In the genomic region with DNA sequence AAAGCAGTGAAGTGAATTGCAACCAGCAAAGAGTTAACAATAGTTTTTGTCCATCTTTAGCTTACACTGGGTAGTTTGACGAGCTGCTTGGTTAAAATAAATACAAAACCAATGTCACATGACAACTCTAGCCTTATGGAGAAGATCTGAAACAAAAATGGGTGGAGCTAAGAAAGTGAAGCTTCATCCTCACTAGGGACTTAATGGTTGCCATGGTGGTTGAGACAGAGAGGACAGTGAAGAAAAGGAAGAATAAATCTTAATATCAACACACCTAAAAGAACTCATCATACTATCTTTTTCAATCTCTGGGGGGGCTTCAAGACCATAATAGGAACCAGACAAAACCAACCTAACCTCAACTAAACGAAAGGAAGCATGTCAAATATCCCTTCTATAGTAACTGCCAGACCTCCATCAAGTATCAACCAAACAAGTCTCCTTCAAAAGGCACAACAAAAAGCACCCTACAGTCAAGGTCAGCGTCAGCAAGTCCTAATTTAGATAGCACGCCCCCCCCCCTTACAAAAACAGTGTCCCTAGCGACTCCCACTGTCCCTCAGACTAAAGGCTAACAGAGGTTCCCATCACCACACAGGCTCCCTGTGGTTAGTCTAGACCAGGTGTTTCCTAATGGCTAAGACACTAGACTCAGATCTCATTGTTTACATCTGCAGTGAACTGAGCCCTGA, we compare ENCODE assay signal across 7 mouse cellular contexts. TPM values are rescaled to one million over a fixed set of nuclear protein-coding genes. Genes with fewer than 3 reads are reported as not detected.
DNase-seq lines count a peak whose midpoint lies in the region; ATAC-seq lines count a peak whose summit lies in the region.

No protein-coding gene starts in this region.

- peaks cover 19% of the 10 kb centered on the region for H3K4me1 ChIP-seq in lung, embryonic 15.5 days
- no peaks in the 10 kb centered on the region; the same call in 1 of the 2 replicates for H3K4me1 ChIP-seq in brown adipose tissue, adult 24 weeks (ENCODE audit: control insufficient read depth, insufficient read depth, insufficient read length, low read length)
- peaks cover 30% of the 10 kb centered on the region for H3K4me1 ChIP-seq in neural tube, embryonic 15.5 days

- H3K36me3 ChIP-seq in lung, embryonic 15.5 days: peaks cover 57% of the 10 kb centered on the region
- H3K36me3 ChIP-seq in neural tube, embryonic 15.5 days: peaks cover 45% of the 10 kb centered on the region

- H3K9me3 ChIP-seq in lung, embryonic 15.5 days: no peaks in the 10 kb centered on the region
- no peaks in the 10 kb centered on the region for H3K9me3 ChIP-seq in neural tube, embryonic 15.5 days (replicated peaks)

- no peak for DNase-seq in lung, postnatal 10 days
- DNase-seq in induced T-regulatory cell, adult 2 months (ENCODE audit: low read depth): peak; percentile 80
- DNase-seq in layer of hippocampus, adult 11-12 months (ENCODE audit: low spot score): no peak
- no peak for DNase-seq in thymus, postnatal 10 days (ENCODE audit: low spot score in 2 of 2)

- H3K27ac ChIP-seq in lung, embryonic 15.5 days: peak overlapping the region; percentile 77; the same call in 1 of the 2 replicates
- peak overlapping the region; percentile 9 for H3K27ac ChIP-seq in brown adipose tissue, adult 24 weeks (replicated peaks; ENCODE audit: low read depth, low read length)
- peak overlapping the region; percentile 100 for H3K27ac ChIP-seq in neural tube, embryonic 15.5 days (replicated peaks)

- H3K4me2 ChIP-seq in lung, embryonic 15.5 days: peak overlapping the region; percentile 82
- H3K4me2 ChIP-seq in neural tube, embryonic 15.5 days: peak overlapping the region; percentile 89

- H3K4me3 ChIP-seq in lung, embryonic 15.5 days: peak overlapping the region; percentile 75
- peak overlapping the region; percentile 98 for H3K4me3 ChIP-seq in brown adipose tissue, adult 24 weeks (ENCODE audit: insufficient read depth, low read depth, low read length)
- H3K4me3 ChIP-seq in neural tube, embryonic 15.5 days (replicated peaks): peak overlapping the region; percentile 82

- peak overlapping the region; percentile 83 for H3K9ac ChIP-seq in lung, embryonic 15.5 days
- H3K9ac ChIP-seq in neural tube, embryonic 15.5 days (replicated peaks): peak overlapping the region; percentile 89

- no peak for ATAC-seq in lung, embryonic 15.5 days (ENCODE audit: borderline replicate concordance, extremely low read depth, low FRiP score, low TSS enrichment)
- ATAC-seq in neural tube, embryonic 15.5 days (ENCODE audit: low FRiP score): no peak

- 0% methylated on average over 5 of the region's 5 CpGs for WGBS in lung, embryonic 15.5 days
- 1% methylated on average over 5 of the region's 5 CpGs for WGBS in neural tube, embryonic 15.5 days

- H3K27me3 ChIP-seq in lung, embryonic 15.5 days: no peaks in the 10 kb centered on the region
- H3K27me3 ChIP-seq in neural tube, embryonic 15.5 days (replicated peaks): no peaks in the 10 kb centered on the region

RNA-seq across cellular contexts. Expression of a gene that starts 1.8 kb away (rescaled TPM):
- 12.1 and 13.8 TPM in 2 replicates for polyA plus RNA-seq in lung, embryonic 15.5 days (2015; fragmentation: Nextera tagmentation; extraction: Ambion mirVana)
- 6.9 and 10.5 TPM in 2 replicates for polyA plus RNA-seq in brown adipose tissue, adult 24 weeks (2012; ENCODE audit: insufficient read depth, insufficient read length, missing spikeins)
- 19.8 and 31.3 TPM in 2 replicates for polyA plus RNA-seq in neural tube, embryonic 15.5 days (2015; fragmentation: Nextera tagmentation; extraction: Ambion mirVana)

RNA-seq across cellular contexts. Expression of a gene that starts 4.9 kb away (rescaled TPM):
- 102 and 106 TPM in 2 replicates for polyA plus RNA-seq in lung, embryonic 15.5 days (2015; fragmentation: Nextera tagmentation; extraction: Ambion mirVana)
- polyA plus RNA-seq in brown adipose tissue, adult 24 weeks (2012; ENCODE audit: insufficient read depth, insufficient read length, missing spikeins): 82.7 and 86.3 TPM in 2 replicates
- polyA plus RNA-seq in neural tube, embryonic 15.5 days (2015; fragmentation: Nextera tagmentation; extraction: Ambion mirVana): 115 and 122 TPM in 2 replicates

RNA-seq across cellular contexts. Expression of a gene that starts 25.4 kb away (rescaled TPM):
- 0.44 and 1.0 TPM in 2 replicates for polyA plus RNA-seq in lung, embryonic 15.5 days (2015; fragmentation: Nextera tagmentation; extraction: Ambion mirVana)
- not detected in 2 replicates for polyA plus RNA-seq in brown adipose tissue, adult 24 weeks (2012; ENCODE audit: insufficient read depth, insufficient read length, missing spikeins)
- 0.19 and 2.5 TPM in 2 replicates for polyA plus RNA-seq in neural tube, embryonic 15.5 days (2015; fragmentation: Nextera tagmentation; extraction: Ambion mirVana)

RNA-seq across cellular contexts. Expression of a gene that starts 25.5 kb away (rescaled TPM):
- 1.8 and 1.9 TPM in 2 replicates for polyA plus RNA-seq in lung, embryonic 15.5 days (2015; fragmentation: Nextera tagmentation; extraction: Ambion mirVana)
- not detected in 2 replicates for polyA plus RNA-seq in brown adipose tissue, adult 24 weeks (2012; ENCODE audit: insufficient read depth, insufficient read length, missing spikeins)
- polyA plus RNA-seq in neural tube, embryonic 15.5 days (2015; fragmentation: Nextera tagmentation; extraction: Ambion mirVana): 0.17 and 5.5 TPM in 2 replicates

RNA-seq across cellular contexts. Expression of a gene that starts 35.3 kb away (rescaled TPM):
- 2.0 and 3.2 TPM in 2 replicates for polyA plus RNA-seq in lung, embryonic 15.5 days (2015; fragmentation: Nextera tagmentation; extraction: Ambion mirVana)
- 11.1 and 14.7 TPM in 2 replicates for polyA plus RNA-seq in brown adipose tissue, adult 24 weeks (2012; ENCODE audit: insufficient read depth, insufficient read length, missing spikeins)
- polyA plus RNA-seq in neural tube, embryonic 15.5 days (2015; fragmentation: Nextera tagmentation; extraction: Ambion mirVana): 0.29 and 4.2 TPM in 2 replicates

Comparison
In these comparisons a context has a peak if more than half of its experiments do, and no peak if none do; other contexts are left out.
1. H3K27ac ChIP-seq: peak in every context shown above with its lines; median percentile 100 in neural tube, embryonic 15.5 days; 77 in lung, embryonic 15.5 days; 9 in brown adipose tissue, adult 24 weeks.